Mouse (Mus musculus) intestine, embryonic 14.5 days (tissue): ENCODE measurements around the gene Pfkp. TPM values are rescaled to one million over a fixed set of nuclear protein-coding genes. Genes with fewer than 3 reads are reported as not detected.

Experiments
- ATAC-seq: fragments of 200-750 bp; cut with Nextera tagmentation; replicated peaks from 2 replicates; pipeline ENCODE4 v1.8.0; 2017; ENCODE audit warnings: low read depth, moderate number of reproducible peaks, moderate TSS enrichment, moderate library complexity; ENCODE audit not compliant: low FRiP score, low TSS enrichment
- DNase-seq: peaks from one replicate; pipeline ENCODE4 v3.0.0-alpha.2; 2018; ENCODE audit warnings: low spot score
- H3K27ac ChIP-seq: fragments of 300-500 bp; sonication (generic); 2 replicates; pipeline ENCODE4 v1.5.1; 2014; ENCODE audit warnings: low read depth, mild to moderate bottlenecking, control low read depth
- H3K27me3 ChIP-seq: fragments of 300-500 bp; sonication (generic); replicated peaks from 2 replicates; pipeline ENCODE4 v1.6.1; 2014; ENCODE audit warnings: low read length, control low read depth; ENCODE audit not compliant: control insufficient read depth, insufficient read depth
- H3K36me3 ChIP-seq: fragments of 300-500 bp; sonication (generic); 2 replicates; pipeline ENCODE4 v1.6.1; 2014; ENCODE audit warnings: low read length, control low read depth; ENCODE audit not compliant: control insufficient read depth, insufficient read depth
- H3K4me1 ChIP-seq: fragments of 300-500 bp; sonication (generic); replicated peaks from 2 replicates; pipeline ENCODE4 v1.6.1; 2014; ENCODE audit warnings: low read length, control low read depth, mixed read lengths; ENCODE audit not compliant: control insufficient read depth, insufficient read depth
- H3K4me2 ChIP-seq: fragments of 300-500 bp; sonication (generic); 2 replicates; pipeline ENCODE4 v1.6.1; 2014; ENCODE audit warnings: low read length
- H3K4me3 ChIP-seq: fragments of 300-500 bp; sonication (generic); 2 replicates; pipeline ENCODE4 v1.5.1; 2014; ENCODE audit warnings: low read depth, low read length, control low read depth, mixed read lengths
- H3K9ac ChIP-seq: fragments of 300-500 bp; sonication (generic); 2 replicates; pipeline ENCODE4 v1.6.1; 2014; ENCODE audit warnings: mild to moderate bottlenecking, low read length
- H3K9me3 ChIP-seq: fragments of 300-500 bp; sonication (generic); 2 replicates; pipeline ENCODE4 v1.6.1; 2016; ENCODE audit warnings: low read length, control low read depth; ENCODE audit not compliant: control insufficient read depth
- WGBS: fragments of 180-500 bp; shearing (Covaris S2); extraction: QIAGEN DNeasy Blood & Tissue Kit; methylation state at CpG from one replicate; pipeline ENCODE4 v1.1.7; 2014; 5-methylcytosine and 5-hydroxymethylcytosine counted together
- polyA plus RNA-seq: library from polyadenylated mRNA; unstranded; fragments of >200 nt; fragmentation: Nextera tagmentation; extraction: Ambion mirVana; gene quantifications from 2 replicates; pipeline ENCODE4 v1.2.1, GENCODE M21; 2014

The Pfkp gene
- polyA plus RNA-seq, 1 experiment from 2014 or later, result 59.9 TPM

GRCm38 (mm10) chr13:6634063-6634462 lies 14.5 kb downstream of the Pfkp start:
- Histone ChIP-seq H3K9me3 (no peaks in the 10 kb centered on the region), H3K4me1 (peaks cover 12% of the 10 kb centered on the region), H3K27ac (no peak overlapping the region), H3K27me3 (no peaks in the 10 kb centered on the region), H3K9ac (no peak overlapping the region), H3K36me3 (no peaks in the 10 kb centered on the region), H3K4me2 (no peak overlapping the region), H3K4me3 (no peak overlapping the region)
- DNase-seq (no peak), ATAC-seq (no peak)
- WGBS, result 83% methylated on average over 12 of the region's 12 CpGs

- Histone ChIP-seq H3K4me3 (no peak overlapping the region), H3K4me1 (peaks cover 12% of the 10 kb centered on the region), H3K27me3 (no peaks in the 10 kb centered on the region), H3K9me3 (no peaks in the 10 kb centered on the region), H3K9ac (no peak overlapping the region), H3K36me3 (no peaks in the 10 kb centered on the region), H3K4me2 (no peak overlapping the region), H3K27ac (no peak overlapping the region)
- DNase-seq, result no peak
- no peak for ATAC-seq
- WGBS, result 46% methylated on average over 7 of the region's 7 CpGs
Measured at GRCm38 (mm10) chr13:6633524-6633923, 15.1 kb downstream of the Pfkp start.

- DNase-seq (no peak), ATAC-seq (no peak)
- Histone ChIP-seq H3K4me2 (no peak overlapping the region), H3K9ac (no peak overlapping the region), H3K4me1 (peaks cover 12% of the 10 kb centered on the region), H3K27ac (no peak overlapping the region), H3K36me3 (no peaks in the 10 kb centered on the region), H3K27me3 (no peaks in the 10 kb centered on the region), H3K4me3 (no peak overlapping the region), H3K9me3 (no peaks in the 10 kb centered on the region)
- 44% methylated on average over 4 of the region's 4 CpGs for WGBS
Measured at GRCm38 (mm10) chr13:6632935-6633334, 15.6 kb downstream of the Pfkp start.

GRCm38 (mm10) chr13:6632513-6632912 lies 16.1 kb downstream of the Pfkp start:
- H3K27ac ChIP-seq, result no peak overlapping the region
- no peak overlapping the region for H3K9ac ChIP-seq
- no peak overlapping the region for H3K4me2 ChIP-seq
- no peak overlapping the region for H3K4me3 ChIP-seq
- H3K4me1 ChIP-seq, result peaks cover 12% of the 10 kb centered on the region
- DNase-seq, result no peak
- no peaks in the 10 kb centered on the region for H3K27me3 ChIP-seq
- no peaks in the 10 kb centered on the region for H3K9me3 ChIP-seq
- no peaks in the 10 kb centered on the region for H3K36me3 ChIP-seq
- no peak for ATAC-seq
- WGBS, result 50% methylated on average over 8 of the region's 8 CpGs

GRCm38 (mm10) chr13:6631772-6632510 lies 16.6 kb downstream of the Pfkp start:
- no peak for ATAC-seq
- 70% methylated on average over 12 of the region's 12 CpGs for WGBS
- no peak overlapping the region for H3K4me2 ChIP-seq
- H3K4me1 ChIP-seq, result peaks cover 12% of the 10 kb centered on the region
- no peaks in the 10 kb centered on the region for H3K36me3 ChIP-seq
- H3K9ac ChIP-seq, result no peak overlapping the region
- no peak overlapping the region for H3K4me3 ChIP-seq
- no peaks in the 10 kb centered on the region for H3K9me3 ChIP-seq
- no peak overlapping the region for H3K27ac ChIP-seq
- DNase-seq, result no peak
- no peaks in the 10 kb centered on the region for H3K27me3 ChIP-seq

GRCm38 (mm10) chr13:6630660-6631059 lies 17.9 kb downstream of the Pfkp start:
- Histone ChIP-seq H3K4me3 (no peak overlapping the region), H3K27me3 (no peaks in the 10 kb centered on the region), H3K27ac (no peak overlapping the region), H3K4me1 (peaks cover 10% of the 10 kb centered on the region), H3K9me3 (no peaks in the 10 kb centered on the region), H3K9ac (no peak overlapping the region), H3K4me2 (no peak overlapping the region), H3K36me3 (no peaks in the 10 kb centered on the region)
- DNase-seq (no peak), ATAC-seq (no peak)
- 94% methylated on average over 5 of the region's 5 CpGs for WGBS

- H3K9ac ChIP-seq, result no peak overlapping the region
- WGBS, result 67% methylated on average over 5 of the region's 5 CpGs
- DNase-seq (no peak), ATAC-seq (no peak)
- no peaks in the 10 kb centered on the region for H3K9me3 ChIP-seq
- H3K36me3 ChIP-seq, result no peaks in the 10 kb centered on the region
- H3K4me2 ChIP-seq, result no peak overlapping the region
- no peaks in the 10 kb centered on the region for H3K27me3 ChIP-seq
- H3K4me1 ChIP-seq, result peaks cover 4% of the 10 kb centered on the region
- H3K4me3 ChIP-seq, result no peak overlapping the region
- no peak overlapping the region for H3K27ac ChIP-seq
Measured at GRCm38 (mm10) chr13:6629927-6630326, 18.6 kb downstream of the Pfkp start.

GRCm38 (mm10) chr13:6628998-6629764 lies 19.4 kb downstream of the Pfkp start:
- WGBS, result 86% methylated on average over 14 of the region's 14 CpGs
- ATAC-seq, result no peak
- no peaks in the 10 kb centered on the region for H3K36me3 ChIP-seq
- peaks cover 4% of the 10 kb centered on the region; the same call in 1 of the 2 replicates for H3K4me1 ChIP-seq
- H3K27ac ChIP-seq, result no peak overlapping the region
- no peaks in the 10 kb centered on the region for H3K9me3 ChIP-seq
- DNase-seq, result no peak
- H3K9ac ChIP-seq, result no peak overlapping the region
- H3K4me2 ChIP-seq, result no peak overlapping the region
- H3K4me3 ChIP-seq, result no peak overlapping the region
- no peaks in the 10 kb centered on the region for H3K27me3 ChIP-seq
